Mouse (Mus musculus) heart, embryonic 11.5 days (tissue): ENCODE data around the gene Ucp2. TPM values are rescaled to one million over a fixed set of nuclear protein-coding genes. Genes with fewer than 3 reads are reported as not detected.
A peak's percentile ranks its signal among the peaks of the same experiment; 100 is the strongest.

Experiments used
- ATAC-seq: fragments of 200-750 bp; cut with Nextera tagmentation; replicated peaks from 2 replicates; pipeline ENCODE4 v1.8.0; 2017; ENCODE audit warnings: moderate library complexity; ENCODE audit not compliant: insufficient number of reproducible peaks, low FRiP score, low TSS enrichment
- H3K27ac ChIP-seq: fragments of 300-500 bp; sonication (generic); 2 replicates; pipeline ENCODE4 v1.5.1; 2014; ENCODE audit warnings: mild to moderate bottlenecking, low read depth, low read length
- H3K27me3 ChIP-seq: fragments of 300-500 bp; sonication (generic); 2 replicates; pipeline ENCODE4 v1.6.1; 2014; ENCODE audit warnings: mild to moderate bottlenecking, low read length, mixed read lengths; ENCODE audit not compliant: control insufficient read depth, insufficient read depth
- H3K36me3 ChIP-seq: fragments of 300-500 bp; sonication (generic); 2 replicates; pipeline ENCODE4 v1.6.1; 2014; ENCODE audit warnings: mild to moderate bottlenecking, low read length, moderate library complexity, mixed read lengths; ENCODE audit not compliant: control insufficient read depth, insufficient read depth
- H3K4me1 ChIP-seq: fragments of 300-500 bp; sonication (generic); 2 replicates; pipeline ENCODE4 v1.6.1; 2014; ENCODE audit warnings: low read length; ENCODE audit not compliant: control insufficient read depth, insufficient read depth
- H3K4me2 ChIP-seq: fragments of 300-500 bp; sonication (generic); 2 replicates; pipeline ENCODE4 v1.6.1; 2014; ENCODE audit warnings: mild to moderate bottlenecking, moderate library complexity
- H3K4me3 ChIP-seq: fragments of 300-500 bp; sonication (generic); 2 replicates; pipeline ENCODE4 v1.5.1; 2014; ENCODE audit warnings: low read depth, low read length
- H3K9ac ChIP-seq: fragments of 300-500 bp; sonication (generic); 2 replicates; pipeline ENCODE4 v1.6.1; 2014; ENCODE audit warnings: mild to moderate bottlenecking, low read depth, low read length, moderate library complexity
- H3K9me3 ChIP-seq: fragments of 300-500 bp; sonication (generic); replicated peaks from 2 replicates; pipeline ENCODE4 v1.6.1; 2016; ENCODE audit warnings: low read length; ENCODE audit not compliant: control insufficient read depth
- whole genome bisulfite sequencing: fragments of 180-500 bp; shearing (Covaris S2); extraction: QIAGEN DNeasy Blood & Tissue Kit; methylation state at CpG from one replicate; pipeline ENCODE4 v1.1.7; 2014; ENCODE audit not compliant: insufficient replicate concordance; 5-methylcytosine and 5-hydroxymethylcytosine counted together
- polyA plus RNA-seq: library from polyadenylated mRNA; unstranded; fragments of >200 nt; fragmentation: Nextera tagmentation; extraction: Ambion mirVana; gene quantifications from 2 replicates; pipeline ENCODE4 v1.2.1, GENCODE M21; 2014

Gene Ucp2
- polyA plus RNA-seq, 1 experiment from 2014 or later: 245 TPM

GRCm38 (mm10) chr7:100496371-100496770 lies 3.2 kb downstream of the Ucp2 start:
- Histone ChIP-seq H3K9me3 (no peaks in the 10 kb centered on the region), H3K4me3 (peak overlapping the region; percentile 61), H3K27me3 (no peaks in the 10 kb centered on the region), H3K9ac (peak overlapping the region; percentile 56; the same call in 1 of the 2 replicates), H3K36me3 (peaks cover 22% of the 10 kb centered on the region), H3K4me1 (peaks cover 23% of the 10 kb centered on the region), H3K4me2 (peak overlapping the region; percentile 98), H3K27ac (peak overlapping the region; percentile 83; the same call in 1 of the 2 replicates)
- ATAC-seq: no peak
- 78% methylated on average over 6 of the region's 6 CpGs for WGBS

GRCm38 (mm10) chr7:100496791-100497190 lies 3.7 kb downstream of the Ucp2 start:
- H3K4me1 ChIP-seq: peaks cover 23% of the 10 kb centered on the region
- no peak for ATAC-seq
- no peaks in the 10 kb centered on the region for H3K27me3 ChIP-seq
- H3K4me3 ChIP-seq: no peak overlapping the region
- 98% methylated on average over 9 of the region's 9 CpGs for WGBS
- H3K4me2 ChIP-seq: no peak overlapping the region; the same call in 1 of the 2 replicates
- H3K9me3 ChIP-seq: no peaks in the 10 kb centered on the region
- peaks cover 22% of the 10 kb centered on the region for H3K36me3 ChIP-seq
- no peak overlapping the region for H3K27ac ChIP-seq
- H3K9ac ChIP-seq: no peak overlapping the region

GRCm38 (mm10) chr7:100497402-100497801 lies 4.3 kb downstream of the Ucp2 start:
- H3K27ac ChIP-seq: no peak overlapping the region
- no peak overlapping the region for H3K4me3 ChIP-seq
- H3K36me3 ChIP-seq: peaks cover 22% of the 10 kb centered on the region
- H3K4me1 ChIP-seq: peaks cover 23% of the 10 kb centered on the region
- WGBS: 79% methylated on average over 4 of the region's 4 CpGs
- no peak for ATAC-seq
- no peaks in the 10 kb centered on the region for H3K9me3 ChIP-seq
- H3K4me2 ChIP-seq: no peak overlapping the region
- H3K9ac ChIP-seq: no peak overlapping the region
- no peaks in the 10 kb centered on the region for H3K27me3 ChIP-seq

GRCm38 (mm10) chr7:100497982-100498381 lies 4.8 kb downstream of the Ucp2 start:
- no peak overlapping the region for H3K4me3 ChIP-seq
- H3K4me1 ChIP-seq: peaks cover 23% of the 10 kb centered on the region
- no peak overlapping the region for H3K4me2 ChIP-seq
- no peak for ATAC-seq
- 92% methylated on average over 13 of the region's 13 CpGs for whole genome bisulfite sequencing
- peaks cover 22% of the 10 kb centered on the region for H3K36me3 ChIP-seq
- no peak overlapping the region for H3K9ac ChIP-seq
- H3K9me3 ChIP-seq: no peaks in the 10 kb centered on the region
- H3K27ac ChIP-seq: no peak overlapping the region
- H3K27me3 ChIP-seq: no peaks in the 10 kb centered on the region

GRCm38 (mm10) chr7:100499465-100499864 lies 6.3 kb downstream of the Ucp2 start:
- no peak for ATAC-seq
- Histone ChIP-seq H3K27me3 (no peaks in the 10 kb centered on the region), H3K4me2 (no peak overlapping the region), H3K36me3 (peaks cover 22% of the 10 kb centered on the region), H3K27ac (no peak overlapping the region), H3K4me3 (no peak overlapping the region), H3K9me3 (no peaks in the 10 kb centered on the region), H3K9ac (no peak overlapping the region), H3K4me1 (peaks cover 15% of the 10 kb centered on the region)

- ATAC-seq: no peak
- Histone ChIP-seq H3K4me2 (no peak overlapping the region), H3K36me3 (peaks cover 22% of the 10 kb centered on the region), H3K27ac (peak overlapping the region; percentile 55; the same call in 1 of the 2 replicates), H3K9me3 (no peaks in the 10 kb centered on the region), H3K4me3 (no peak overlapping the region), H3K9ac (no peak overlapping the region), H3K27me3 (no peaks in the 10 kb centered on the region), H3K4me1 (peaks cover 9% of the 10 kb centered on the region)
- 69% methylated on average over 16 of the region's 16 CpGs for WGBS
Observed at GRCm38 (mm10) chr7:100500276-100500977, 7.3 kb downstream of the Ucp2 start.

GRCm38 (mm10) chr7:100501027-100501843 lies 8.1 kb downstream of the Ucp2 start:
- H3K36me3 ChIP-seq: peaks cover 22% of the 10 kb centered on the region
- no peak overlapping the region for H3K4me3 ChIP-seq
- H3K4me2 ChIP-seq: no peak overlapping the region
- 0 out of 2 replicates have a peak overlapping the region, but pooled peaks have one; percentile 22 for H3K9ac ChIP-seq
- no peak overlapping the region for H3K27ac ChIP-seq
- peaks cover 1% of the 10 kb centered on the region for H3K4me1 ChIP-seq
- 67% methylated on average over 6 of the region's 6 CpGs for WGBS
- no peaks in the 10 kb centered on the region for H3K9me3 ChIP-seq
- no peaks in the 10 kb centered on the region for H3K27me3 ChIP-seq
- ATAC-seq: no peak

GRCm38 (mm10) chr7:100501844-100502373 lies 8.8 kb downstream of the Ucp2 start:
- Histone ChIP-seq H3K4me1 (no peaks in the 10 kb centered on the region; the same call in 1 of the 2 replicates), H3K4me3 (no peak overlapping the region), H3K27ac (no peak overlapping the region), H3K9me3 (no peaks in the 10 kb centered on the region), H3K9ac (no peak overlapping the region), H3K27me3 (no peaks in the 10 kb centered on the region), H3K4me2 (no peak overlapping the region), H3K36me3 (peaks cover 20% of the 10 kb centered on the region)
- no peak for ATAC-seq
- 66% methylated on average over 2 of the region's 2 CpGs for WGBS
